Mouse (Mus musculus) right cerebral cortex, postnatal 36 days (tissue): Measurements from ENCODE around the gene Gli3.

Experiments
- DNase-seq, 2 experiments: peaks; one replicate each; pipeline ENCODE4 v3.0.0; 2022; ENCODE audit warnings: low spot score in 2 of 2, mixed read lengths in 1 of 2

Gene Gli3

DNA sequence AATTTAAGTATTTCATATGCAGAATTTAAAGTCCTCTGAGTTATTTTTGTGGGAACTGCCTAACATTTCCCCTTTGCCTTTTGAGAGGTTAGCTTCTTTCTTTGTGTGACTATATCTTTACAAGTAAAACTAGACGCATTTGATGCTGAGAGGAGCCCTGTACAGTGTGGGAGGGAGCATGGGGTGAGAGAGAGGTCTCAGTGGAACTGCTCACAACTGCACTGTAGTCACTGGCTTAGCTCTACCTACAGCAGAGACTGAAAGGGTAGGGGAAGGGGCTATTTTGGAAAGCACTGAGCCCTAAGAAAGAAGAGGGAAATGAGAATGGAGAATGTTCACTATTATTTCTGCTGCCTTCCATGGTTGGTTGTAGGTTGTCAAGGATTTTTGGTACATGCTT is 25.0 kb downstream of the Gli3 start:
- DNase-seq: no peak

DNA sequence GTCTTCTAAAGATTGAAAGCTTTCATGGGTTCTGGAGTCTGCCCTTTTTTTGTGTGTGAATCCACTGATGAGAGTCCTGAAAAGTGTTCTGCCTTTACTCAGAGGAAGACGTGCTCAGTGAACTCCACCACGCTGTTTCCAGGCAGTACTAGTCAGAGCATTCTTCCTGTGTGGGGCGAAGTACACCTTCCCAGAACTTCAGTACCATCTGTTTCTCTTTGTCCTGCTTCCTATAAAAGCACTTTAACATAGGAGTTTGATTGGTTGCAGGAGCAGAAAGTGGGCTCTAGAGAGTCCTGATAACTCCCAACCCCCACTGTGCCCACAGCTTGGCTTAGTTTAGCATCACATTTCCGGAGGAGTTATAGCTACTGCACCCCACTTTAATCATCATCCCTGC is 32.8 kb downstream of the Gli3 start:
- no peak for DNase-seq

DNA sequence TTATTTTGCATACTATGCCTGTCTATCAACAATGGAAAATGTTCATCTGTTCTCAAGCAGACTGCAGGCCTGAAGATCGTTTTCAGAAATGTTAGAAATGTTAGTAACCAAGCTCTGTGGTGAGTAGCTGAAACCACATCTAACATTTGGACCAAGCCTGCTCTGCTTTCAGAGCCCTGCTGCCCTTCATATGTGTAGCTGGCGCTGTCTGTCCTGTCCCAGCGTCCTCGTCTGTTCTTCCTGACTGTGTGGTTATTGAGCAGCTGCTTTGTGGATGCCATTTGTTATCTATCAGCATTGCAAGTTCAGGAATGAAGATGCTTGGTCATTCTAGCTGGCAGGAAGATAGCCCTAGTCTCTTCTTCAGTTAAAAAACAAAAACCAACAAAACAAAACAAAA is 35.3 kb downstream of the Gli3 start:
- no peak for DNase-seq

DNA sequence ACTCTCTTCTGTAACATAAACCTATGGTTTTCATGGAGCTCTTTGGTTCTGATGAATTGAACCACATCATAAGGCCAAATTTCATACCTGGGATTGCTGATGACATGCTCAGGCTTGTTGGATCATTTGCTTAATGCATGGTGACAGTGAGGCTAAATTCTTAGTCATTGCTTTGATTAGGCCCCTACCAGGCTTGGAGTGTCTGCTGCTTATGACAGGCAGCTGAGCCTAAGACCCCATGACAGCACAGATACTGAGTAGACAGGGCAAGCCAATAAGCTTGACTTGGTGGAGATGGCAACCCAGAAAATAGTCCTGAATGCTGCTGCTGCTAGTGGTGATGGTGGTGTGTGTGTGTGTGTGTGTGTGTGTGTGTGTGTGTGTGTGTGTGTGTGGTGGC is 47.9 kb downstream of the Gli3 start:
- no peak for DNase-seq

DNA sequence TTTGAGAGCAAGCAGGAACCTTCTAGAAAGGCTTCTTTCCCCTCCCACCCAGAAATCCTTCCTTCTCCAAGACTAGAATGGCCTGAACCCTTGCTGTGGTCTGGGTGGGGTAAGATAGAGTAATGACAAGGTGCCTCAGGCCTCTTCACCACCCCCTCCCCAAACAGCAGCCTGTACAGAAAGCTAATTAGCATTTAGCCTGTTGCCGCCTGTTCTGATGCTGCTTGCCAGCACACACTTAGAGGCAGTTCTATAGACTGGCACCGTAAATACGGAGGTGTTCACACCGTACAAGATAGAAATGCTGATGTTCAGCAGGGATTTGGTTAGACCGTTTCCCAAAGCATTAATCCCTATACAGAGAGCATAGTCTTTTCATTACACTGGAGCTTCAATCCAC is 50.1 kb downstream of the Gli3 start:
- no peak for DNase-seq

DNA sequence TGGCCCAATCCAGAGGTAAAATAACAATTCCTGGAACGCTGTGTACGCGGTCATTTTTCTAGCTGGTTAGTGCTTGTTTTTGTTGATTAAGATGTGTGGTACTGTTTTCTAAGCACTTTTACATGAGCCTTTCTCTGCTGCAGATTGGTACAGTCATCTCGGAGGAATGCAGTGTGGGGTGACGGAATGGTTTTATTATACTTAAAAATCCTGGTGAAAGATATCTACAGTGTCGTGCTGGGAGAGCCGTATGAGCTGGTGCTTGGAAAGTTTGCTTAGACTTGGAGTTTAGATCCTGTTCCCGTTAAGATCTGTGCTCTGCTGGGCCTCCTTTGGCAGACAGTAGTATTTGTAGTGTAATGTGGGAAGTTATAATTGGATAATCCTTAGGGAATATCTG is 51.0 kb downstream of the Gli3 start:
- no peak for DNase-seq

DNA sequence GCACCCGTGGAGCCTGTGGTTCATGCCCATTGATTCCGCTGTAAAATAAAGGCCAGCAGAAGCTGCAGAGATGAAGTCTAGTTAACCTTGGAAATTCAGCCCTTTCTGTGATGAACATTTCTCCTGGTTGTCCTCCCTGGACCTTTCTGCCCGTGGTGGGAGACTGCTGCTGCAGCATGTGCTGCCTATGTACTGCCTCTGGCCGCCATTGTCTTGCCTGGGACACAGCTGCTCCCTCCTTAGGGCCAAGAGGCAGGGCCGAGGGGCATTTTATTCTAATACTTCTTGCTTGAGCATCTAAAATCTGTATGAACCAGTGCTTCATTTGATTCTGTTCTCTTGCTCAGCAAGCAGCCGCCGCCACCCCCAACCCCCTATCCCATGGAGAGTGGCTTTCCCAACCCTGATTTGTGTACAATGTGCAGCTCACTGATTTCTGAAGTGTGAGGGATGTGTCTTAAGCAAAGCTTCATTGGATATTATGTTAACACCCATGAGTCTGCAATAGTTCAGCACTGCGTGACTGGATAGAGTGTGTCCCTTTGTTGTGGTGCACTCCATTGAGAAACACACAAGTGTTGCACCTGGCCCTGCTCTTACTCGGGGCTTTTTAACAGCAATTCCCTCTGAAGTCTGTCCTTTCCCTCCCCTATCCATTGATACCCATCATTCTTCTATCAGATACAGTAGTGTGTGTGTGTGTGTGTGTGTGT is 54.2 kb downstream of the Gli3 start:
- no peak for DNase-seq

DNA sequence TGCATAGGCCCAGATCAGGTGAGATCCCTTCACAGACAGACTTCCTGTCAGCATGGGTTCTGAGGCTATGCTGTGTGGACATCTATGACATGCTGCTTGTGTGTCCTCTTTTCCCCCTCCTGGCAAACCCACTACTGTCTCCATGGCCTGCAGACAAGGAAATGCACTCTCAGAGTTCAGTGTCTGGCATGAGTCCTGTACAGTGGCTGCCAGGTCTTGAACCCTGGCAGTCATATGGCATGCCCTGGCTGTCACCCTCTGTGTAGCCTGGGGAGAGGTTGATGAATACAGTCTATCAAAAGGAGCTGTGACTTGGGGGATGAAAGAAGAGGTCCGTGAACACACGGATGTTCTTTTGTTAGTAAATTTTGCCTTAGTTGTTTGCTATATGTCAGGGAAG is 57.3 kb downstream of the Gli3 start:
- DNase-seq: no peak

DNA sequence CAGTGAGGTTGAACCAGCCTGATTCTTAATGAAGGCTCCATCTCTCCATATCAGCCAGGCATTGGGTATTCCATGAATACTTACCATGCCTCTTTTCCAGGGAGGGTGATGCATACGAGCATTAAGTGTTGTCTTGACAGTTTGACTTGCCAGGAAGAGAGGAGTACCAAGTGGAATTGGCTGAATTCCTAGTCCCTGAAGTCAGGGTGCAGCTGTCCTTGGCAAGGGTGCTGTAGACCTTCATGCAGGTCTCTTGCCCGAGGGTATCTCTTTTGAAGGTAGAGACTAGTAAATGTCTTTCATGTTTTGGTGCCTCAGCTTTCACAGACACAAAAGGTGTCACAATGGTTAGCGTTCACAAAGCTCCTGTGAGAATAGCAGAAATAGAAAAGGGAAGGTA is 59.1 kb downstream of the Gli3 start:
- DNase-seq: no peak

DNA sequence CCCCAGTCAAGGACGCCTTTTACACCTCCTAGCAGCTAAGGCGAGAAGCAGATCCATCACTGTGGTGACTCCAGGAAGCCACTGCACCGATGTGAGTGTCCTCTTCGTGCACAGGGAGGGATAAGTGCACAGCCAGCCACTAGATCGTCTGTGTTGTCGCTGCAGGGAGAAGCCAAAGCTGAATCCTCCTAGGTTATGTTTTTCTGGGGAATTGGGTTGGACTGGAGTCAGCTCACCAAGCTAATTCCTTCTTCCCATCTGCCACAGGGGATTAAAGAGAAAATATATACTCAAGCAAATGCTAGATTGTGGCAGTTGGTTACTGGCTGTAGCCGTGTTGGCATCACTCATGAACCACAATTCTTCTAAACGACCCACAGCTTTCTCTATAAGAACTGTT is 61.2 kb downstream of the Gli3 start:
- no peak for DNase-seq

DNA sequence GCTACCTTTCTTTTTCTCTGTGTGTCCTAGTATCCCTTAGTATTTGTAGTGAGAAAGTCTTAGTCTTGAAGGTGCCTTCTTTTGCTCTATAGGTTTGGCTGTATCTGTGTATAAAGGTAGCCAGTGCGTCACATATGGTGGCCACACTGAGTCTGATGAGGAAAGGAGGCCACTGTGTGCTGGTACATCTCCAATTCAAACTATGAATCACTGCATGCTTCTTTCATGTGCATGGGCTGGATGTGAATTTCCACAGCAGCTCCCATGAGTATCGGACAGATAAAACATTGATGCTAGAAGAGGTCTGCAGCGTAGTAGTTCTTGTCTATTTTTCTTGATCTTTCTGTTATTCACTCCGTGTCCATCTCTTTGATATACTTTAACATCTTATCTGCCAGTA is 63.7 kb downstream of the Gli3 start:
- no peak for DNase-seq

DNA sequence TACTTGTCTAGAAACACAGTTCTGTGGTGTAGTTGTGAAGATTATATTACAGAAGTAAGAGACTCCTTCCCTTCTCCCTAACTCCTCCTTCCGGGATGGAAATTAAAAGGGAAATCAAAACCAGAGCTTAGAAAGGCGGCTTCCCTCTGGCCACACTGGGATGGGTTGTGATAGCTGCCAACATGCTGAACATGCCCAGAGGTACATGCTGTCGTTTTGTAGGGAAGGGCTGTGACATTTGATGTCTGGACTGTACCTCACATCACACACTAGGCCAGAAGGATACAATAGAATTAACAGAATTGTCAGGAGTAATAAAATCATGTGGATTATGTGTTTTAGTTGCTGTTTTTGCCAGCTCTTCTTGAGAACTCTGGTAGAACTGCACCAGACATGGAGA is 68.5 kb downstream of the Gli3 start:
- no peak for DNase-seq

DNA sequence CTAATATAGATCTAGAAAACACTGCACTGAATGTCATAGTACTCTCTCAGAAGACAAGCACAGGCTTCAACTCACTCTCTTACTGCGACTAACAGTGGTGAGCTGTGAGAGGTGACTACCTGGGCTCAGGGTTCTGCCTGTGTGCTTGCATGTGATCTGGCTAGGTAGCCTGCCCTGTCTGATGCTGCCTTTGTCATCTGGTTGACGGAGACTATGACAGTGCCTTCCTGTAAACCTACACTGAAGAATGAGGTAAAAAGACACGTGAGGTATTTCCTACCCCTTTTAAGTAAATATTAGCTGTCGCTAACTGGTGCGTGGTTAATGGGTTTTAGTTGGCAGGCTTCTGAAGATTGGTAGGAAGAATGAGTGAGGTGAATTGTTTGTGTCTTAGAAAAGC is 74.2 kb downstream of the Gli3 start:
- no peak for DNase-seq

DNA sequence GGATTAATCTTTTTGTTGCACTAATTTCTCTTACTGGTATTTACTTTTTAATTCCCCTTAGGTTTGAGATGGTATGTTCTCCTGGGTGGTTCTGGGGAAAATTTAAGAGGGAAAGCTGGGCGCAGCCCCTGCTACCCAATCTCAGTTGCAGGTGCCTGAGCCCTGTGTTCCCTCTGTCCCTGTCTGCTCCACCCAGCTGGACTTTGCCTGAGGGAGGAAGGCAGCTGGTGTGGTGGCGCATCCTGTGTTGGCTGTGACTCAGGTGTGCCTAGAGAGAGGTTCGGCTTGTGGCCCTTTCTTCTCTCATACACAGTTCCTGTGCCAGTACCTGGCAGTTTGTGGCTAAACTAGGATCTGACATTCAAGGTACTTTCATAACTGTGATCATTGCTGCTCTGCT is 74.6 kb downstream of the Gli3 start:
- DNase-seq: no peak

DNA sequence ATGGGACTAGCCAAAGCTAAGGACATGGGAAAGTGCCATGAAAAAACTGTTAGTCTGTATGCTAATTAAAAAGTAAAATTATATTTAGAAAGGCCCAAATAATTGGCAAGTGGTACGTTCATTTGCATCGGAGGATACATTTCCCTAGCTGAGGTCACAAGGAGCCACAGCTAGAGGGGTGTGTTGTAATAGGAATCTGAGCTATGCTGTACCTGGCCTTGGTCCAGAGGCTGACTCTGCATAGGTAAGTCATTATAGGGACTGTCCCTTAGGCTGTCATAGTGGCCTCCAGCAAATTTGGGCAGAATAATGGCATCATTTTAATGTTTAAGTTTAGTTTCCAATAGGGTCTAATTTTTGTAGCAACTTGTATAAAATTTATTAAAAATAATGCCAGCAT is 75.4 kb downstream of the Gli3 start:
- no peak for DNase-seq

DNA sequence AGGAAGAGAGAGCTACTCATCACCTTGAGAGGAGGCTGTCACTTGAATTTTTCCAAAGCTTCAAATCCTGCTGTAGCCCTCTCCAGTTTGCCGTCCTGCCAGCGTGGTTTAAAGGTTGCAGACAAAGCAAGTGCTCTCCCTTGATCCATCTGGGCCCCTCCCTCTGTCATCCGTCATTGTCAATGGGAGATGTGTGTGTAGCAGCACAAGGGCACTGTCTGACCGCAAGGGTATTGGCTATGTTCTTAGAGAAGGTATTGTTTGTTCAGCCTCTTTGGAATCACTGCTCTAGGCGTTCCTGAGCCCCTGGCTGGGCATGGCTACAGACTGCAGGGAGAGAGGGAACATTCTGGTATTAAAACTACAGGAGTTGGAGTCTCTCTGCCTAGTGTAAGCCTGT is 79.0 kb downstream of the Gli3 start:
- no peak for DNase-seq

DNA sequence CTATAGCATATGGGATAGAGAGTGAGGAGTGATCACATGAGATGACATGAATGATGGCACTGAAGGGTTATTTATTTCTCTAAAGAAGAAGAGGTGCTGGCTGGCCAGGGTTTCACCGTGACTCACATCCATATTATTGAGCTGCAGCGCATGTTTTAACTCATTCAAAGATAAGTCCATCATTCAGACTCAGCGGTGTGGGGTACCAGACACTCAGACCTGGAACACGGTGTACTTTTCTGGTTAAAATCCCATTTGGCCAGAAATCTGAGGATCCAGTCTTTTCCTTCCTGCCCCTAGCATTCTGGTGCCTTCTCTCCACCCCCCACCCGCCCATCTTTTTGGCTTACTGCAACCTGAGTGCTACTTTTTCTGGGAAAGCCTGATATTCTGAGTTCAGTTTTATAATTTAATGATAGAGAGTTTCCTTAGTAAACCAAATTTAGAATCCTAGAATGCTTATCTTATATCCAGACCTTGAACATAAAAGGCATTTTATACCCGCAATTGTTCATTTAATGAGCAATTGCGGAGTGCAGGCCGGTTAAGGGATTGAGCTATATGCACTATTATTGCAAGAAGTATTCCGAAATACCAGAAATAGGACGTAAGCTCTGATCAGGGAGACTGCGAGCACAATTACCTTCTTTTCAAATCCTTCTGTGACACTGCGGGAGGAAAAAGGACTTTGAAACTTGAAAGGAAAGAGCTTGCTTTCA is 80.3 kb downstream of the Gli3 start:
- no peak for DNase-seq

DNA sequence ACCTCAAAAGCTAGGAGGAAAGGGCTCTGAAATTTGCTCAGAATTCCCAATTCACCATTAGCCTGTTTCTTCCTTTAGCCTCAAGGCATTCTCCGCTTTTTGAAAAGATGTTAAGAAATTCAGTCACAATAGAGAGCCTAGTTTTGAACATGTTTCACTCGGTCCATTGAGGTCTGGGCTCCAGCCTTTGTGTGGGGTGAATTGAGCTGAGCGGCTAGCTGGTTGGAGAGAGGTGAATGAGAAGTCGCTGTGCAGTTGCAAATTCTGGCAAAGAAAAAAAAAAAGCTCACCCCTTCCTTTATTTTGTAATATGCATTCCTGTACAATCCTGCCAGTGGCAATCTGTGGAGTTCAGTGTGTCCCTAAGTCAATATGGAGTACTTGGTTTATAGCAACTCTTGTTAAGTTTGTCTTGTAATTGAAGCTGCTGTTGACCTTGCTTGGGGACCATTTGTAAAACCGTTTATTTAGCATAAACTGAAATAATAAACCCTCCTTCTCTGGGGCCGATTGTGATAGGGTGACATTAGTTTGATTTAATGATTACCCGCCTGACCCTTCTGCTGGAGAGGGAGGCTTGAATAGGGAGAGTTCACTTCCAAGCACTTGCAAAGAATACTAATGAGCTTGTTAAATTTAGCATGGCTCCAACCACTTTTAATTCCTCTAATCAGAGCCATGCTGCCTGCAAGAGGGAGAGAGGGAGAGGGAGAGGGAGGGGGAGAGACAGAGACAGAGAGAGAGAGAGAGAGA is 81.0 kb downstream of the Gli3 start:
- no peak for DNase-seq

DNA sequence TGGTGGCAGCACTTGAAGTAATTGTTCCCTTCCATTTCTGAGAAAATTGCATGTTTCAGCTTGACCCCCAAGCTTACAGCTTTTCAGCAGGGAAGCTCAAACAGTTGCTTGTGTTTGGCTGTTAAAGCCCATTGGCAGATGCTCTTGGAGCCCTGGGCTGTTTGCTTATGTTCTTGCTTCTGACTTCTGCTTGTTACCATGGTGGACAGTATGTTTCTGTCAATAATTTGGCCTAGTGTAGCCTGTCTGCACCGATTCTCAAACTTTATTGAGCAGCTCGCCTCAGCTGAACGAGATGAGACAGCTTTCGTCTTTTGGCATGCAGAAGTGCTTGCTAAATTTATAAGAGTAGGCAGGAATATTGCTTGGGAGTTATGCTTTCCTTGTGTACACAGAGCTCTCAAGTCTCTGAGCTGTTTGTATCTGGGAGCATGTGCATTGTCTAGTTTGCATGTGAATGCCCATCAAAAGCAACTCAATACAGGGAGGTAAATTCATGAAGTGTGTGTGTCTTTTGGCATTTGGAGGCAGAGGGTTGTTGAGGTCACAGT is 82.4 kb downstream of the Gli3 start:
- no peak for DNase-seq

DNA sequence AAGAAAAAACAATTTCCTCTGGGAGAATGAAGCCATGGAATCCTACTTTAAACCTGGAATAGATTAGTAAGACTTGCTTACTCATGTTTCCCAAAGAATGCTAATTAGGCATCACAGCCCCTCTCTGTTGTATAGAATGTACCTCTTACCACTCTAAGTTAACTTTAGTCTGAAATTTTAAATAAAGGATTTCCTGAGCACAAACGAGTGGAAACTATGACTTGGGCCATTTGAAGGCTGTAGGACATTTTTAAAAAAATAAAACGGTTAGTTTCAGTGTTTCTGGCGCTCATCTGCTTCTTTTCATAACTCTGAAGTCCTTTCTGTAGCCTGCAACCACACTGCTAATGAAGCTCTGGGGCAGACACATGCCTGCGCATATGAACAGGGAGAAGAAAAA is 83.2 kb downstream of the Gli3 start:
- no peak for DNase-seq

DNA sequence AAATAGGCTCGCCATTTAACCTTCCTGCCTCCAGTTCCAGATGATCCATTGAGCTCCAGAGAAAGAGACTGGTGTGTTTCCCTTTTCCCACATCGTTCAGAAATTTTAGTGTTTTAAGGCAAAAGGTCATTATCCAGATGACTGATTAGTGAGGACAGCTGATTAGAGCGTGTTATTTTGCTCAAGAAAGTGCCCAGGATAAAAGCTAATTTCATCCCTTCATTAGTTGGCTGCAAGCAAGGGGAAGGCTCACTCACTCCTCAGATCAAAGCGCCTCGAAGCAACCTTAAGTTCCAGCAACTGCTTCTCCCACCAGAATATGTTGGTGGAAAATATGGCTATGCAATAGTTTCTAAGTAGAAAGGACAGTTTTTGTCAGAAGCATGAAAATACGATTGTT is 86.4 kb downstream of the Gli3 start:
- no peak for DNase-seq

DNA sequence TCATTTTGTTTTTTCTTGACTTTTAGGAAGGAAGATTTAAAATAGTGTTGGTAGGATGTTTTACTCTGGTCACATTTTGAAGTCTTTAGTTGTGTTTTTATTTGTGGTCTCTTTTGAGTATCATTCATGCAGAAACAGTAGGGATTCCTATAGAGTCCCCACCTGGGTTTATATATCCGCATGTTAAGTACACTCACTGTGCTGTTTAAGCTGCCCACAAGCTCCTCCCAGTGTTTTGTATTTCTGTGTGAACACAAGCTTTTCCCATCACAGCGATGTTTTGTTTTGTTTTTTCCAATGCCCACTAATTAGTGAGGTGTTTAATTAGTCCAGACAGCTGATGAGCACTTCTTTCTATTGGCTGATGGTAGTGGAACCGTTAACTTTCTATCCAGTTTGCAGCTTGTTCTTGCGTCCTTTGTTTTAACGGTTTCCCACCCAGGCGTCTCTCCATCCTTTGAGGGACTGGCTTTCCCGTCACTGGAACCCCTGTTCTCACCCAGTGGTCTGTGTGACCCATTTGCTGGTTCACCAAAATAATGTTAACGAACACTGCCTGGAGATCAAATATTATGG is 87.1 kb downstream of the Gli3 start:
- DNase-seq: no peak
